Mouse (Mus musculus) heart, postnatal 36 days (tissue): ENCODE measurements around the gene Zg16. TPM values are rescaled to one million over a fixed set of nuclear protein-coding genes. Genes with fewer than 3 reads are reported as not detected.
"Not testable (repeated sequence)": the region's sequence is repeated elsewhere in the genome, so short reads cannot be mapped to it uniquely, and the experiment has no call there.

Experiments
- DNase-seq, 2 experiments: peaks; one replicate each; pipeline ENCODE4 v3.0.0; 2021 to 2022
- intact Hi-C: fragments of 180-260 bp; cut with DNase I; formaldehyde crosslinking; loops from one replicate; pipeline ENCODE4 v1.15.1; 2025
- total RNA-seq, 2 experiments: library from RNA; stranded (reverse); gene quantifications; 2 replicates each; pipeline ENCODE4 v1.2.3; 2021

Zg16 gene
- not detected for total RNA-seq

GRCm38 (mm10) chr7:127087278-127088010 is at the start of gene Zg16:
TSS of gene Zg16 (minus strand) at chr7:127087328.
- intact Hi-C loops, DNase-seq: not testable (repeated sequence)

- intact Hi-C loops, result no loop called here
- no peak for DNase-seq
Observed at GRCm38 (mm10) chr7:127136181-127137071, 49.3 kb upstream of the Zg16 start.

GRCm38 (mm10) chr7:127134821-127135447 is 47.8 kb upstream of the Zg16 start:
- no peak for DNase-seq
- intact Hi-C loops, result loop anchor here (5.0 kb wide), 1 partner anchor 32 kb away; no protein-coding TSS in a partner anchor

GRCm38 (mm10) chr7:127133125-127133524 is 46.0 kb upstream of the Zg16 start:
- intact Hi-C loops, result loop anchor here (5.0 kb wide), 1 partner anchor 34 kb away; no protein-coding TSS in a partner anchor
- DNase-seq, result no peak

GRCm38 (mm10) chr7:127129638-127130037 is 42.5 kb upstream of the Zg16 start:
- no peak for DNase-seq
- intact Hi-C loops, result loop anchor here (2.0 to 5.0 kb wide), 2 partner anchors 38 to 99 kb away; no protein-coding TSS in a partner anchor

- no peak for DNase-seq
- intact Hi-C loops, result no loop called here
Observed at GRCm38 (mm10) chr7:127121911-127122270, 34.8 kb upstream of the Zg16 start, which contains the start of gene Qprt. TSS of gene Qprt (minus strand) at chr7:127122226.

- intact Hi-C loops, result no loop called here
- DNase-seq, result no peak
Observed at GRCm38 (mm10) chr7:127121061-127121910, 34.2 kb upstream of the Zg16 start.

- DNase-seq, result no peak
- intact Hi-C loops, result loop anchor here (5.0 kb wide), 2 partner anchors 68 to 108 kb away; no protein-coding TSS in a partner anchor
Observed at GRCm38 (mm10) chr7:127118671-127119445, 31.7 kb upstream of the Zg16 start.

- peak in 1 of 2 experiments; percentile 29 for DNase-seq
- intact Hi-C loops, result loop anchor here (5.0 kb wide), 2 partner anchors 69 to 109 kb away; no protein-coding TSS in a partner anchor
Observed at GRCm38 (mm10) chr7:127117948-127118347, 30.8 kb upstream of the Zg16 start.

- no peak for DNase-seq
- intact Hi-C loops, result loop anchor here (5.0 kb wide), 2 partner anchors 71 to 111 kb away; no protein-coding TSS in a partner anchor
Observed at GRCm38 (mm10) chr7:127116331-127116935, 29.3 kb upstream of the Zg16 start.

GRCm38 (mm10) chr7:127114920-127115319 is 27.8 kb upstream of the Zg16 start:
- no peak for DNase-seq
- intact Hi-C loops, result loop anchor here (5.0 kb wide), 2 partner anchors 72 to 112 kb away; no protein-coding TSS in a partner anchor

GRCm38 (mm10) chr7:127113614-127114259 is 26.6 kb upstream of the Zg16 start:
- intact Hi-C loops, result no loop called here
- DNase-seq, result no peak

- intact Hi-C loops, result no loop called here
- DNase-seq, result no peak
Observed at GRCm38 (mm10) chr7:127112921-127113597, 25.9 kb upstream of the Zg16 start.

- DNase-seq, result no peak
- intact Hi-C loops, result no loop called here
Observed at GRCm38 (mm10) chr7:127112251-127112841, 25.2 kb upstream of the Zg16 start.

GRCm38 (mm10) chr7:127111461-127111860 is 24.3 kb upstream of the Zg16 start:
- intact Hi-C loops, result no loop called here
- peak; percentile 38 to 57 for DNase-seq

- intact Hi-C loops, result loop anchor here (1.0 kb wide), 1 partner anchor 278 kb away; no protein-coding TSS in a partner anchor
- peak; percentile 74 to 78 for DNase-seq
Observed at GRCm38 (mm10) chr7:127110239-127111007, 23.3 kb upstream of the Zg16 start.
